Mouse (Mus musculus): Measurements from ENCODE around the gene Rgr. TPM values are rescaled to one million over a fixed set of nuclear protein-coding genes. Genes with fewer than 3 reads are reported as not detected.

The Rgr gene
- not detected for polyA plus RNA-seq (2021)

- TF ChIP-seq CTCF (IDR thresholded peaks at IDR 0.05) = no peak
- H3K27me3 ChIP-seq = no peaks in the 10 kb centered on the region
- ChIA-PET POLR2A (no interaction called here), CTCF (interaction anchor here (0.9 kb wide), 1 partner anchor 193 kb away, joined by 3 read pairs; no protein-coding TSS in a partner anchor)
- no peak for DNase-seq (ENCODE audit: low read depth, low spot score)
- in situ Hi-C loops (cut with MboI; ENCODE audit: low pct_unique_long_range_greater_than_20kb) = no loop called here
- ATAC-seq = no peak
Measured at GRCm38 (mm10) chr14:37048914-37049410, at the start of gene Rgr. Gene Rgr, minus strand, starts transcription at chr14:37048964.

DNA sequence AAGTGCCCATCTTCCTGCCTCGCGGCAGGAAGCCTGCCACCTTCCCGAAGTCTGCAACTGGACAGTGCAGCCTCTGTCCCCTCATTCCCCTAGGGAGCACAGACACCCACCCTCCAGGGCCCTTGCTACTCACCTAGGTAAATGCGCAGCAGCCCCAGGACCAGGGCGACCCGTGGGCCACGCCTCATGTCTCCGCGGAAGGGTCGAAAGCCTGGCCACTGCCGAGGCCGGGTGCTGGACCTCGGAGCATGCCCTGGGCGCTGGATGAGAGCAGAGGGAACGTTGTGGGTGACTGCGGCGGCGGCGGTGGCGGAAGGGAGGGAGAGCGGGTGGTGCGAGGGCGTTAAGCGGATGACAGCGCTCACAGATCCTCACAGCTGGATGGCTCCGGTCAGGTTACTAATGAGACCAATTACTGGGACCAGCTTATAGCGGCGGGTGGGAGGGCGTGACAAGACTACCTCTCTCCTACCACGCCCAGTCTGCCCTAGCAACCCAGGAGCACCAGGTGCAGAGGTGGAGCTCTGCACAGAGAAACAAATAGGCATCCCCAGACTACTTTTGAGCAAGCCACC lies 49.3 kb upstream of the Rgr start, which contains the start of gene Cdhr1:
Gene Cdhr1 (minus strand): TSS at position 392 of the 575 bp plus-strand sequence.
- DNase-seq (ENCODE audit: low read depth, low spot score) = no peak
- CTCF ChIA-PET = no interaction called here
- POLR2A ChIA-PET = interaction anchor here (0.6 kb wide), 1 partner anchor 11 kb away, joined by 4 read pairs; no protein-coding TSS in a partner anchor
- TF ChIP-seq CTCF (IDR thresholded peaks at IDR 0.05) = no peak
- in situ Hi-C loops (cut with MboI; ENCODE audit: low pct_unique_long_range_greater_than_20kb) = no loop called here
- ATAC-seq = peak; percentile 65
- peaks cover 24% of the 10 kb centered on the region for H3K27me3 ChIP-seq

GRCm38 (mm10) chr14:37095556-37095955 lies 46.8 kb upstream of the Rgr start:
- in situ Hi-C loops (cut with MboI; ENCODE audit: low pct_unique_long_range_greater_than_20kb) = no loop called here
- TF ChIP-seq CTCF (IDR thresholded peaks at IDR 0.05) = no peak
- H3K27me3 ChIP-seq = peaks cover 19% of the 10 kb centered on the region
- DNase-seq (ENCODE audit: low read depth, low spot score) (no peak), ATAC-seq (no peak)
- ChIA-PET POLR2A (no interaction called here), CTCF (interaction anchor here (0.9 kb wide), 1 partner anchor 32 kb away, joined by 3 read pairs; no protein-coding TSS in a partner anchor)

DNA sequence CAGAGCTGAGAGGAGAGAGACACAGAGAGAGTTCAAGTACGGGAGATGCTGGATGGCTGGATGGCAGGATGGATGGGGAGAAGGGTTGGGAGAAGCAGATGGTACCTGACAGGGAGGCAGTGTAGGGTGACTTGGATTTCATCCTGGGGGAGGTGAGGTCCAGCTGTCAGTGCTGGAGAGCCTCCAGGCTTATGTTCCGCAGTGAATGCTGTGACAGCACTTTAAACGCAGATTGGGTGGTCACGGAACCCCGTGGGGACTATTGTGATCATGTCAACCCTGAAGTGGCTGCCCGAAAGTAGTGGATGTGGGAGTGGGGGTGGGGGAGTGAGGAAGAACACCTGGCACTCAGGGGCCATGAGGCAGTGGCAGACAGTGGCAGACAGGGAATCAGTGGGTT lies 45.7 kb upstream of the Rgr start:
- H3K27me3 ChIP-seq = peaks cover 19% of the 10 kb centered on the region
- DNase-seq (ENCODE audit: low read depth, low spot score) = no peak
- TF ChIP-seq CTCF (IDR thresholded peaks at IDR 0.05) = no peak
- POLR2A ChIA-PET = no interaction called here
- CTCF ChIA-PET = no interaction called here
- no peak for ATAC-seq
- in situ Hi-C loops (cut with MboI; ENCODE audit: low pct_unique_long_range_greater_than_20kb) = no loop called here

DNA sequence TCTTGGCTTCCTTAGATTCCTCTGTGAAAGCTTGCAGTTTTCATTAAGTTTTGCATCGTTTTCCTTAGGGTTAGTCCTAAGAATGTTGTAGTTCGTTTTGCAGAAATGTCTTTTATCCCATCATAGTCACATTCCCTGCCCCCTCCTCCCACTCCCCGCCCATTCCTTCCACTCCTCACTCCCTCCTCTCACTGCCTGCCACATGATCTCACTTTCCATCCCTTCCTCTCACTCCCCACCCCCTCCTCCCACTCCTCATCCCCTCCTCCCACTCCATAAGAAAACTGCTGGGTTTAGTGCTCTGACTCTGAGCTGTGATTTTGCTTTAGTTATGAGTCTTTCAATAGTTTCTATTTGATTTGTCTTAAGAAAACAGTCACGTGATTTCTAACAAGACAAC lies 35.0 kb upstream of the Rgr start:
- TF ChIP-seq CTCF (IDR thresholded peaks at IDR 0.05) = no peak
- H3K27me3 ChIP-seq = peaks cover 27% of the 10 kb centered on the region
- DNase-seq (ENCODE audit: low read depth, low spot score) (no peak), ATAC-seq (no peak)
- in situ Hi-C loops (cut with MboI; ENCODE audit: low pct_unique_long_range_greater_than_20kb) = no loop called here
- CTCF ChIA-PET = interaction anchor here (2.0 kb wide), 1 partner anchor 10 kb away, joined by 4 read pairs; no protein-coding TSS in a partner anchor
- POLR2A ChIA-PET = no interaction called here

DNA sequence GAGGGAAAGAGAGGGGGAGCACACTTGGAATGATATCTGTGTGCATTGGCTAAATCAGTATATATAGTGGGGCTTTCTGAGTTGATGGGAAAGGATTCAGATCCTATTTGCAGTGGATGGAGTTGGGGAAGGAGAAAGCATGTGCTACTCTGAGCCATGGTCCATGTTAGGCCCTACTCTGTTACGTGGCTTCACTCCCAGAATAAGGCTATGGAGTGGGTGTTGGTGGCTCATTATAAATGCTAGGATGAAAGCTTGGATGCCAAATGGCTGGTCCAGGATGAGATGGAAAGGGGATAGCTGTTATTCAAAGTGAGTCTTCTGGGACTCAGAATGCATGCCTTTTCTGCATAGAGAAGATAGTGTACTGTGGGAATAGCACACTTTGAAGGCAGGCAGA lies 32.0 kb upstream of the Rgr start:
- in situ Hi-C loops (cut with MboI; ENCODE audit: low pct_unique_long_range_greater_than_20kb) = no loop called here
- H3K27me3 ChIP-seq = peaks cover 18% of the 10 kb centered on the region
- ATAC-seq = no peak
- no peak for TF ChIP-seq CTCF (IDR thresholded peaks at IDR 0.05)
- POLR2A ChIA-PET = no interaction called here
- CTCF ChIA-PET = no interaction called here
- no peak for DNase-seq (ENCODE audit: low read depth, low spot score)

- CTCF ChIA-PET = no interaction called here
- in situ Hi-C loops (cut with MboI; ENCODE audit: low pct_unique_long_range_greater_than_20kb) = no loop called here
- no peak for ATAC-seq
- TF ChIP-seq CTCF (IDR thresholded peaks at IDR 0.05) = no peak
- DNase-seq (ENCODE audit: low read depth, low spot score) = peak; percentile 12
- H3K27me3 ChIP-seq = no peaks in the 10 kb centered on the region
- POLR2A ChIA-PET = no interaction called here
Measured at GRCm38 (mm10) chr14:37068516-37068915, 19.8 kb upstream of the Rgr start.

- no peak for DNase-seq (ENCODE audit: low read depth, low spot score)
- TF ChIP-seq CTCF (IDR thresholded peaks at IDR 0.05) = no peak
- ATAC-seq = no peak
- CTCF ChIA-PET = no interaction called here
- no peaks in the 10 kb centered on the region for H3K27me3 ChIP-seq
- in situ Hi-C loops (cut with MboI; ENCODE audit: low pct_unique_long_range_greater_than_20kb) = no loop called here
- POLR2A ChIA-PET = no interaction called here
Measured at GRCm38 (mm10) chr14:37067629-37068028, 18.9 kb upstream of the Rgr start, which contains the start of gene Lrit2. Gene Lrit2, plus strand, starts transcription at chr14:37067929.

- CTCF ChIA-PET = no interaction called here
- DNase-seq (ENCODE audit: low read depth, low spot score) = no peak
- in situ Hi-C loops (cut with MboI; ENCODE audit: low pct_unique_long_range_greater_than_20kb) = no loop called here
- no peaks in the 10 kb centered on the region for H3K27me3 ChIP-seq
- POLR2A ChIA-PET = no interaction called here
- no peak for TF ChIP-seq CTCF (IDR thresholded peaks at IDR 0.05)
- ATAC-seq = no peak
Measured at GRCm38 (mm10) chr14:37066636-37067035, 17.9 kb upstream of the Rgr start.

DNA sequence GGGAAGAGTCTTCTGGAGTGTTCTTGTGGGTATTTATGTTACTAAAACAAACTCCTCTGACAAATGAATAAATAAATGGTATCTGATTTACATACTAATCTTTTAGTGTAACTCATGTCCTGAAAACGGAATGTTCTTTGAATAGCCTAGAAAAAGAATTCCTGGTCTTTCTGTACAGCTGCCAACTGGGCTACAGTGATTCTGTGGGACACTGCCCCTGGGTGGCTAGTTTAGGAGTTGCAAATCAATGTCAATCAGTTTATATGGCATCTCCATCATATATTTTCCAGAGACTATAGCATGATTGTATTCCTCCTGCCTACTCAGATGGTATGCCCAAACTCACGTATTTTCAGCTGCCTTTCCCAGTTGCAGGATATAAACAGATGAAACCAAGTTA lies 16.1 kb upstream of the Rgr start:
- DNase-seq (ENCODE audit: low read depth, low spot score) (no peak), ATAC-seq (no peak)
- CTCF ChIA-PET = no interaction called here
- in situ Hi-C loops (cut with MboI; ENCODE audit: low pct_unique_long_range_greater_than_20kb) = no loop called here
- TF ChIP-seq CTCF (IDR thresholded peaks at IDR 0.05) = no peak
- POLR2A ChIA-PET = no interaction called here
- peaks cover 3% of the 10 kb centered on the region for H3K27me3 ChIP-seq

DNA sequence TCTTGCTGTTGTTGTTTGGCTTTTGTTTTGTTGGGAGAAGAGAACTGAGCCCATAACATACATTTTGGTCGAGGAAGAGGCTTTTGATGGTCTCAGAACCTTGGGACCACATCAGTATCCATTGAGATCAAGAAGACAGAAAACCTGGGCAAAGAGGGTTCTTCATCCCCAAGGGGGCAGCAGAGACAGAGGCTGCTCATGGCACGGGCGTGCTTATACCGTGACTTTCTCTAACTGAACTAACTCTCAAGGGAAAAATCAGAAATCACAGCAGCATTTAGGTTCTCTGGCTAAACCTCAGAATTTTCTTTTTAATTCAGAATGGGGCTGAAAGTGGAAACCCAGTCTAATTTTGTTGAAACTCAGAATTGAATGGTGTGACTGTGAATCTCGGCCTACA lies 14.3 kb downstream of the Rgr start:
- CTCF ChIA-PET = interaction anchor here (1.0 to 3.1 kb wide), 7 partner anchors 23 to 172 kb away, joined by 3 to 36 read pairs (median 12); no protein-coding TSS in a partner anchor
- DNase-seq (ENCODE audit: low read depth, low spot score) = no peak
- peaks cover 4% of the 10 kb centered on the region for H3K27me3 ChIP-seq
- in situ Hi-C loops (cut with MboI; ENCODE audit: low pct_unique_long_range_greater_than_20kb) = no loop called here
- no peak for ATAC-seq
- no peak for TF ChIP-seq CTCF (IDR thresholded peaks at IDR 0.05)
- POLR2A ChIA-PET = no interaction called here

Measured in Patski (cell line).